Mouse (Mus musculus) left cerebral cortex, adult 9 months (tissue): ENCODE data around the gene Ccdc170.
"Not testable (repeated sequence)": the region's sequence is repeated elsewhere in the genome, so short reads cannot be mapped to it uniquely, and the experiment has no call there.

ENCODE experiments used
- DNase-seq, 2 experiments: peaks; one replicate each; pipeline ENCODE4 v3.0.0; 2022; ENCODE audit warnings: low spot score in 2 of 2

Gene Ccdc170

DNA sequence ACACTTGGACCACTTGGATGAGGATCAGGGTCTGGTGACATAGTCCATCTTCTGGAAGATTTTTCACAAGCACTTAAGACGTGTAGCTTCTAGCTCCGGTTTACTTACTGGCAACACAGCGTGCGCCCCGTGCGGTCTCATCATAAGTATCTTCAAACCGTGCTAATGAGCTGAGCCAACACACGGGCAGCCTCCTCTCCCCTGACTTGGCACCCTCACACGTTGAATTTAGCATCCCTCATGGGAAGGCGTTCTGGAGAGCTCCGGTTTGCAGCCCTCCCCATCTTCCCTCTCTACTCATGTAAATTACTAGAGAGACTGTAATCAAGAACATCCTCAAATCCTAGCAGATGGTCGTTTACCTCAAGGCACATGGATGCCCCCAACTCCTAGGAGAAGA is 116.6 kb downstream of the Ccdc170 start:
- DNase-seq: peak in 1 of 2 experiments; percentile 22

- DNase-seq: no peak
These were observed 117.3 kb downstream of the Ccdc170 start for GRCm38 (mm10) chr10:4599591-4599990.

GRCm38 (mm10) chr10:4600796-4601474 is 118.6 kb downstream of the Ccdc170 start:
- DNase-seq: no peak

- not testable (repeated sequence) for DNase-seq
These were observed 119.3 kb downstream of the Ccdc170 start for GRCm38 (mm10) chr10:4601612-4602011.

DNA sequence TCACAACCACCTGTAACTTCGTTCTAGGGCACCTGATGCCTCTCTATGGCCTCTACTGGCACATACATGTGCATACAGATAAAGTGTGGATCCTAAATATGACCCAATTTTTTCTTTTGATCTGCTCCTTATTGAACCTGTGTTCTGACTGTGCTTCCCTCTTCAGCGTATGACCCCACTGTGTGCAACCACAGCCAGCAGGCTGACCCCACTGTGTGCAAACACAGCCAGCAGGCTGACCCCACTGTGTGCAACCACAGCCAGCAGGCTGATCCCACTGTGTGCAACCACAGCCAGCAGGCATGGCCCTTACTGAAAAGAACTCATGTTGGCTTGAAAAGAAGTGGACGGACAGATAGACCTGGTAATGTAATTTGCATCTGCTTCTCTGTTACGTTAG is 120.2 kb downstream of the Ccdc170 start:
- no peak for DNase-seq

DNA sequence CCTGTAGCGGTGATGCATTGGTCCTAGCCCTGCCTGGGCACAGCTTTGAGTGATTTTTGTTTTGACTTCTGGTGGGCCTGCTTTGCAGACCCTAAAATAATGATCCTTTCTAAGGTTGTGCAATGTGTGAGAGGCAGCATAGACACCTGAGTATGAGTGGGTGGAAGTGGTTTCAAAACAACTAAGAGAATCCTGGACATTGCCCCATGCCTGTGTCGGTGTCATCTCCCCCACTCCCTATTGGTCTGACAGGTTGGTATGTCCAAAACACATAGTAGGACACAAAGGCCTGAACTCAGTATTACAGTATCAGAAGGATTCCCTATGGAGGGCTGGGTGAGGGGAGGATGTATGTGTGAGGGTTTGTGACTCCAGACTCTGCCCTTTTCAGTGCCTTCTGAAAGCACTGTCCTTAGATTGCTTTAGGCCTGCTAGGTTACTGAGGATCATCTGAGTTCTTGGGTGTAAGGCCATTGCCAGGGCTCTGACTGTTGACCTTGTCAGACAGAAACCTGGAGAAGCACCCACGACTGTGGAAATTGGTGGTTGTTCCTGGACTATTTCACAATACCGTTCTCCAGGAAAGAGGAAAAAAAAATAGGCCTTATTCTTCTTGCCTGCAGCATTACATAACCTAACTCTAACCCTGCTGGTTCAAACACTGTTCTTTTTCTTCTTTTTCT is 122.4 kb downstream of the Ccdc170 start:
- no peak for DNase-seq

DNA sequence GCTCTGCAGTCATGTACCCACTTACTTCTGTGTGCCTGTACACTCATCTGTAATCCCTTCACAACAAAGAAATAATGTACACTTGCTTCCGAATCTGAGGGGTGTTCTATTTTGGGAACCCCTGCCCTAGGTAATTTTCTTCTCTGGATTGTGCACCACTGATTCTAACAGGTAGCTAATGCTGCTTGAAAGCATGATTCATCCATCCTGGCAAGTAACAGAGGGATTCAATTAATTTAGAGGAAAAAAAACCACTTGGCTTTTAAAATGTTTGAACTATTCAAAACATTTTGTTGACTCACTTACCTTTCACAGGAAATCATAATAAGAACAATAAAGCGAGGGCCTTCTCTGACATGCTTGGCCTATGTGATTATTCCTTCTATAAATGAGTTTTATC is 127.9 kb downstream of the Ccdc170 start:
- DNase-seq: no peak

DNA sequence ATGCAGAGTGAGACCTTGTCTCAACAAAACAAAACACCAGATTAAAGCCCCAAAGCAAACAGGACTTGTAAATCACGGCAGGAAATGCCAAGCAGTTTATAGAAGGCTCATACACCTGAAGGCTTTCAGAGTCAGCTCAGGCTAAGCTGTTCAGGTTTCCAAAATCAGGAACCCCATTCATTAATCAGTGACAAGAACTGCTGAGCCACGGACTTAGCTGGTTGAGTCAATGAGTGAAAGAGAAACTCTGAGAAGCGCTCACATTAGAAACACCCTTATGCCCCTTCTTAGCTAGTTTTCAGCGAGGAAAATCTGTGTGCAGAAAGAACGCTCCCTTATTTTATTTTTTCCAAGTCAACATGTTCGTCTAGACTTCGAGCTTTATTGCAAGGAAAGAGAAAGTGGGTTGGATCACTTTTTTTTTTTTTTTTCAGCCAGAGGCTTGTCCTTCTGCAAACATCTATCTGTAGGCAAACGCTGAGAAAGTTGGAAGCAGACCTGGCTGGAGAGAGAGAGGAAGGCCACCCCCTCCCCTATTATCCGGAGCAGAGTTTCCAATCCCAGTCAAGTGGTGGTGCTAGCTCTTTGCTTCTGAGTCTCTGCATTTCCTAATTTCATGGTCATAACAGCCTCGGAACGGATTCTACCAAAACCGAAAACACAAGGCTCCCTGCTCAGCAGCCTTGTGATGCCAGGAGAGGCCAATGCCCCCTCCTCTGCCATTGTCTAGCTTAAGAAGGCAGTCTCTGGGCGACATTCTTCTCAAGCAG is 129.3 kb downstream of the Ccdc170 start, which contains the start of gene Esr1:
TSS of gene Esr1 (plus strand) at position 208 of the 770 bp plus-strand sequence.
- DNase-seq: no peak
